Mouse (Mus musculus): ENCODE results near the gene Cept1. TPM values are rescaled to one million over a fixed set of nuclear protein-coding genes. Genes with fewer than 3 reads are reported as not detected.
"Not testable (repeated sequence)": the region's sequence is repeated elsewhere in the genome, so short reads cannot be mapped to it uniquely, and the experiment has no call there.

Gene Cept1
- polyA plus RNA-seq (2012; rRNA removed), result 10.1 and 10.8 TPM in 2 replicates
- 27.1 and 27.6 TPM in 2 replicates for polyA plus RNA-seq (2014; fragmentation: Nextera tagmentation; extraction: Ambion mirVana)

- peak; percentile 96 for ATAC-seq (ENCODE audit: insufficient read depth)
- TF ChIP-seq EP300 (IDR thresholded peaks at IDR 0.05; ENCODE audit: low read depth) (no peak), CTCF (IDR thresholded peaks at IDR 0.05; ENCODE audit: low read depth) (no peak)
These were observed at the start of gene Cept1, which contains the start of gene Dram2 for GRCm38 (mm10) chr3:106547171-106547923. TSS of gene Cept1 (minus strand) at chr3:106547802. TSS of gene Dram2 (plus strand) at chr3:106547798.

GRCm38 (mm10) chr3:106593631-106594030 lies 46.0 kb upstream of the Cept1 start:
- H3K27me3 ChIP-seq (ENCODE audit: control insufficient read depth, insufficient read depth, low read length); H3K36me3 ChIP-seq (replicated peaks; ENCODE audit: control insufficient read depth, insufficient read depth, low read depth); H3K4me1 ChIP-seq (replicated peaks; ENCODE audit: control insufficient read depth in 2 of 2, insufficient read depth in 2 of 2, low read length in 1 of 2); ATAC-seq (ENCODE audit: insufficient read depth); H3K9me3 ChIP-seq (ENCODE audit: control insufficient read depth, low read length); H3K27ac ChIP-seq; H3K4me2 ChIP-seq (ENCODE audit: low read depth); H3K4me3 ChIP-seq (ENCODE audit: insufficient read depth in 1 of 2, low read depth in 2 of 2, low read length in 2 of 2); DNase-seq (ENCODE audit: low read depth in 3 of 3, low spot score in 3 of 3); H3K9ac ChIP-seq (replicated peaks): not testable (repeated sequence)
- WGBS (ENCODE audit: insufficient replicate concordance), result 68% methylated on average over 4 of the region's 4 CpGs

More at GRCm38 (mm10) chr3:106547171-106547923, at the start of gene Cept1, which contains the start of gene Dram2:
- Histone ChIP-seq H3K4me1 (replicated peaks; ENCODE audit: control insufficient read depth in 2 of 2, insufficient read depth in 2 of 2, low read length in 1 of 2) (peaks cover 8 to 10% of the 10 kb centered on the region in 2 experiments; a peak in 3 of 4 replicates), H3K27me3 (ENCODE audit: control insufficient read depth, insufficient read depth, low read length) (no peaks in the 10 kb centered on the region), H3K9ac (replicated peaks) (peak within 1 kb of the TSS; percentile 86), H3K4me3 (ENCODE audit: insufficient read depth in 1 of 2, low read depth in 2 of 2, low read length in 2 of 2) (peak within 1 kb of the TSS; percentile 78 to 86), H3K9me3 (ENCODE audit: control insufficient read depth, low read length) (no peaks in the 10 kb centered on the region), H3K27ac (peak within 1 kb of the TSS; percentile 62), H3K4me2 (ENCODE audit: low read depth) (peak within 1 kb of the TSS; percentile 79), H3K36me3 (replicated peaks; ENCODE audit: control insufficient read depth, insufficient read depth, low read depth) (0 out of 2 replicates have a peak, but pooled peaks cover 1% of the 10 kb centered on the region)
- DNase-seq (ENCODE audit: low read depth in 3 of 3, low spot score in 3 of 3), result peak; percentile 90 to 91 (median 90)
- under 1% methylated on average over 63 of the region's 63 CpGs for WGBS (ENCODE audit: insufficient replicate concordance)

GRCm38 (mm10) chr3:106579296-106579695 lies 31.7 kb upstream of the Cept1 start:
- H3K4me1 ChIP-seq (replicated peaks; ENCODE audit: control insufficient read depth in 2 of 2, insufficient read depth in 2 of 2, low read length in 1 of 2), result no peaks in the 10 kb centered on the region
- DNase-seq (ENCODE audit: low read depth in 3 of 3, low spot score in 3 of 3), result no peak
- H3K4me3 ChIP-seq (ENCODE audit: insufficient read depth in 1 of 2, low read depth in 2 of 2, low read length in 2 of 2), result no peak overlapping the region
- ATAC-seq (ENCODE audit: insufficient read depth), result no peak
- H3K27me3 ChIP-seq (ENCODE audit: control insufficient read depth, insufficient read depth, low read length), result no peaks in the 10 kb centered on the region
- TF ChIP-seq EP300 (IDR thresholded peaks at IDR 0.05; ENCODE audit: low read depth) (no peak), CTCF (IDR thresholded peaks at IDR 0.05; ENCODE audit: low read depth) (no peak)
- no peak overlapping the region for H3K27ac ChIP-seq
- no peaks in the 10 kb centered on the region for H3K36me3 ChIP-seq (replicated peaks; ENCODE audit: control insufficient read depth, insufficient read depth, low read depth)
- WGBS (ENCODE audit: insufficient replicate concordance), result 70% methylated on average over 2 of the region's 2 CpGs
- H3K9ac ChIP-seq (replicated peaks), result no peak overlapping the region
- H3K9me3 ChIP-seq (ENCODE audit: control insufficient read depth, low read length), result no peaks in the 10 kb centered on the region
- no peak overlapping the region for H3K4me2 ChIP-seq (ENCODE audit: low read depth)

GRCm38 (mm10) chr3:106573191-106573590 lies 25.6 kb upstream of the Cept1 start:
- Histone ChIP-seq H3K4me1 (replicated peaks; ENCODE audit: control insufficient read depth in 2 of 2, insufficient read depth in 2 of 2, low read length in 1 of 2) (no peaks in the 10 kb centered on the region), H3K27me3 (ENCODE audit: control insufficient read depth, insufficient read depth, low read length) (no peaks in the 10 kb centered on the region), H3K9ac (replicated peaks) (no peak overlapping the region), H3K4me3 (ENCODE audit: insufficient read depth in 1 of 2, low read depth in 2 of 2, low read length in 2 of 2) (no peak overlapping the region), H3K4me2 (ENCODE audit: low read depth) (no peak overlapping the region), H3K36me3 (replicated peaks; ENCODE audit: control insufficient read depth, insufficient read depth, low read depth) (no peaks in the 10 kb centered on the region), H3K9me3 (ENCODE audit: control insufficient read depth, low read length) (no peaks in the 10 kb centered on the region), H3K27ac (no peak overlapping the region)
- DNase-seq (ENCODE audit: low read depth in 3 of 3, low spot score in 3 of 3), result no peak
- ATAC-seq (ENCODE audit: insufficient read depth), result no peak
- WGBS (ENCODE audit: insufficient replicate concordance), result 49% methylated on average over 3 of the region's 3 CpGs
- no peak for TF ChIP-seq EP300 (IDR thresholded peaks at IDR 0.05; ENCODE audit: low read depth)
- no peak for TF ChIP-seq CTCF (IDR thresholded peaks at IDR 0.05; ENCODE audit: low read depth)

GRCm38 (mm10) chr3:106565876-106566275 lies 18.3 kb upstream of the Cept1 start:
- Histone ChIP-seq H3K4me3 (ENCODE audit: insufficient read depth in 1 of 2, low read depth in 2 of 2, low read length in 2 of 2) (no peak overlapping the region), H3K4me2 (ENCODE audit: low read depth) (no peak overlapping the region), H3K27me3 (ENCODE audit: control insufficient read depth, insufficient read depth, low read length) (no peaks in the 10 kb centered on the region), H3K27ac (no peak overlapping the region), H3K9me3 (ENCODE audit: control insufficient read depth, low read length) (no peaks in the 10 kb centered on the region), H3K36me3 (replicated peaks; ENCODE audit: control insufficient read depth, insufficient read depth, low read depth) (no peaks in the 10 kb centered on the region), H3K4me1 (replicated peaks; ENCODE audit: control insufficient read depth in 2 of 2, insufficient read depth in 2 of 2, low read length in 1 of 2) (no peaks in the 10 kb centered on the region), H3K9ac (replicated peaks) (no peak overlapping the region)
- 72% methylated on average over 3 of the region's 3 CpGs for WGBS (ENCODE audit: insufficient replicate concordance)
- DNase-seq (ENCODE audit: low read depth in 3 of 3, low spot score in 3 of 3), result no peak
- TF ChIP-seq CTCF (IDR thresholded peaks at IDR 0.05; ENCODE audit: low read depth), result no peak
- no peak for TF ChIP-seq EP300 (IDR thresholded peaks at IDR 0.05; ENCODE audit: low read depth)
- no peak for ATAC-seq (ENCODE audit: insufficient read depth)

Measured in liver, embryonic 14.5 days (tissue).